Mouse (Mus musculus) NIH3T3 (cell line): ENCODE data around the gene Gdpd5.
A peak's percentile ranks its signal among the peaks of the same experiment; 100 is the strongest.
"Not testable (repeated sequence)": the region's sequence is repeated elsewhere in the genome, so short reads cannot be mapped to it uniquely, and the experiment has no call there.

Source experiments
- DNase-seq: peaks from one replicate; pipeline ENCODE4 v3.0.0-alpha.2; 2012; ENCODE audit warnings: low read depth

Gdpd5 gene

GRCm38 (mm10) chr7:99476558-99477114, 95.4 kb downstream of the Gdpd5 start:
- no peak for DNase-seq

GRCm38 (mm10) chr7:99477235-99477634, 96.0 kb downstream of the Gdpd5 start:
- peak; percentile 17 for DNase-seq

- peak; percentile 18 for DNase-seq
Observed at GRCm38 (mm10) chr7:99482637-99483036, 101.4 kb downstream of the Gdpd5 start.

- peak; percentile 96 for DNase-seq
Observed at GRCm38 (mm10) chr7:99483271-99483923, 102.2 kb downstream of the Gdpd5 start, which contains the start of gene Rps3. Gene Rps3, minus strand, starts transcription at chr7:99483738.

GRCm38 (mm10) chr7:99483924-99484319, 102.7 kb downstream of the Gdpd5 start:
- DNase-seq, result no peak

- DNase-seq, result no peak
Observed at GRCm38 (mm10) chr7:99484679-99485078, 103.5 kb downstream of the Gdpd5 start.

- DNase-seq, result no peak
Observed at GRCm38 (mm10) chr7:99489708-99490107, 108.5 kb downstream of the Gdpd5 start.

GRCm38 (mm10) chr7:99499128-99499527, 117.9 kb downstream of the Gdpd5 start:
- peak; percentile 21 for DNase-seq

- DNase-seq, result peak; percentile 86
Observed at GRCm38 (mm10) chr7:99500201-99500600, 119.0 kb downstream of the Gdpd5 start.

- no peak for DNase-seq
Observed at GRCm38 (mm10) chr7:99500655-99501054, 119.4 kb downstream of the Gdpd5 start.

GRCm38 (mm10) chr7:99501148-99501547, 119.9 kb downstream of the Gdpd5 start:
- DNase-seq, result no peak

GRCm38 (mm10) chr7:99504556-99504955, 123.3 kb downstream of the Gdpd5 start:
- no peak for DNase-seq

GRCm38 (mm10) chr7:99508187-99508586, 127.0 kb downstream of the Gdpd5 start:
- not testable (repeated sequence) for DNase-seq

GRCm38 (mm10) chr7:99510087-99510501, 128.9 kb downstream of the Gdpd5 start:
- DNase-seq, result peak; percentile 53
